Mouse (Mus musculus): ENCODE data around the gene Pls3. TPM values are rescaled to one million over a fixed set of nuclear protein-coding genes. Genes with fewer than 3 reads are reported as not detected.
"Not testable (repeated sequence)": the region's sequence is repeated elsewhere in the genome, so short reads cannot be mapped to it uniquely, and the experiment has no call there.

Gene Pls3
- polyA plus RNA-seq, 1 experiment from 2014 or later, result 61.9 TPM

- ATAC-seq (ENCODE audit: insufficient number of reproducible peaks, insufficient read depth, low FRiP score, low read depth), result no peak
- no peak overlapping the region for H3K27ac ChIP-seq (replicated peaks in 1 of 2; ENCODE audit: control insufficient read depth in 1 of 2, insufficient read depth in 1 of 2, low read depth in 2 of 2, low read length in 2 of 2)
- 78% methylated on average over 2 of the region's 2 CpGs for WGBS
Measured at GRCm38 (mm10) chrX:75777461-75777860, 97.5 kb downstream of the Pls3 start.

GRCm38 (mm10) chrX:75764794-75765328, 110.1 kb downstream of the Pls3 start:
- Histone ChIP-seq H3K4me1 (ENCODE audit: control insufficient read depth in 2 of 2, insufficient read depth in 2 of 2, low read length in 2 of 2) (no peaks in the 10 kb centered on the region), H3K9ac (ENCODE audit: low read length) (peak overlapping the region; percentile 73), H3K9me3 (ENCODE audit: control insufficient read depth, low read length) (no peaks in the 10 kb centered on the region), H3K36me3 (ENCODE audit: control insufficient read depth, insufficient read depth, low read length) (no peaks in the 10 kb centered on the region), H3K4me2 (ENCODE audit: low read length) (peak overlapping the region; percentile 65), H3K27me3 (ENCODE audit: control insufficient read depth, insufficient read depth, low read length) (no peaks in the 10 kb centered on the region), H3K4me3 (ENCODE audit: control insufficient read depth in 1 of 2, insufficient read depth in 1 of 2, low read depth in 1 of 2, low read length in 2 of 2) (peak overlapping the region; percentile 57 to 83), H3K27ac (replicated peaks in 1 of 2; ENCODE audit: control insufficient read depth in 1 of 2, insufficient read depth in 1 of 2, low read depth in 2 of 2, low read length in 2 of 2) (peak overlapping the region; percentile 82 to 95)
- no peak for ATAC-seq (ENCODE audit: insufficient number of reproducible peaks, insufficient read depth, low FRiP score, low read depth)
- 35% methylated on average over 7 of the region's 7 CpGs for WGBS

More at GRCm38 (mm10) chrX:75777461-75777860, 97.5 kb downstream of the Pls3 start:
- H3K9ac ChIP-seq (ENCODE audit: low read length), result no peak overlapping the region
- no peaks in the 10 kb centered on the region for H3K4me1 ChIP-seq (ENCODE audit: control insufficient read depth in 2 of 2, insufficient read depth in 2 of 2, low read length in 2 of 2)
- no peaks in the 10 kb centered on the region for H3K36me3 ChIP-seq (ENCODE audit: control insufficient read depth, insufficient read depth, low read length)
- no peak overlapping the region for H3K4me2 ChIP-seq (ENCODE audit: low read length)
- no peak overlapping the region for H3K4me3 ChIP-seq (ENCODE audit: control insufficient read depth in 1 of 2, insufficient read depth in 1 of 2, low read depth in 1 of 2, low read length in 2 of 2)
- H3K27me3 ChIP-seq (ENCODE audit: control insufficient read depth, insufficient read depth, low read length), result no peaks in the 10 kb centered on the region
- no peaks in the 10 kb centered on the region for H3K9me3 ChIP-seq (ENCODE audit: control insufficient read depth, low read length)

DNA sequence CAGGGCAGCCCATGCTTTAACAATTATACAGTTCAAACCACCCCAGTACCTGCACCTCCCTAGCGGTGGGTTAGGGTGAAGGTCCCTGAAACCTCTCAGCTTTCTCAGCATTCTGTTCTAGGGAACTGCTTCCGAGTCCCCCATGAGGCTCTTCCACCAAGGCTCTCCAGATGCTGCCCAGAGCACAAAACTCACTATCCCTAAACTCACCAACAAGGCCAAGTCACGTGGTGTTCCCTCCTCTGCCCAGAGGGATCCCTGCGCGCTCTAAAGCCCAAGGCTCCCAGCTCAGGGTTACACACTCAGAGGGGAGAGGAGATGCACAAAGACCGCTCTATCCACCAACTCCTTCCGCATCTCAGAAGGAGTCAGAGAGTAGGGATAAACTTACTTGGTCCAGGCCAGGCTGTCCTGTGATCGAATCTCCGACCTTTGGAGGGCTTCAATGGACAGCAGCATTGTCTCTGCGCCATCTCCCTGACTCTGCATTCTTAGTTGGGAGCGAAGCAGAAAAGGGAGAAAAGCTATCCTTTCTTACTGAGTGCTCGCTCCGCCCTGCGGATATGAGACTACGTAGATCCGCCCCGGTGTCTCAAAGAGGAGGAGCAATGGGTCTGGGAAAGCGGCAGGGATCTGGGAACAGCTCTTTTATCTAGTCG, 110.7 kb downstream of the Pls3 start:
- Histone ChIP-seq H3K27me3 (ENCODE audit: control insufficient read depth, insufficient read depth, low read length) (no peaks in the 10 kb centered on the region), H3K4me1 (ENCODE audit: control insufficient read depth in 2 of 2, insufficient read depth in 2 of 2, low read length in 2 of 2) (no peaks in the 10 kb centered on the region), H3K4me3 (ENCODE audit: control insufficient read depth in 1 of 2, insufficient read depth in 1 of 2, low read depth in 1 of 2, low read length in 2 of 2) (peak overlapping the region; percentile 57 to 83), H3K9me3 (ENCODE audit: control insufficient read depth, low read length) (no peaks in the 10 kb centered on the region), H3K27ac (replicated peaks in 1 of 2; ENCODE audit: control insufficient read depth in 1 of 2, insufficient read depth in 1 of 2, low read depth in 2 of 2, low read length in 2 of 2) (peak overlapping the region; percentile 82 to 95), H3K9ac (ENCODE audit: low read length) (peak overlapping the region; percentile 73), H3K4me2 (ENCODE audit: low read length) (peak overlapping the region; percentile 65), H3K36me3 (ENCODE audit: control insufficient read depth, insufficient read depth, low read length) (no peaks in the 10 kb centered on the region)
- 11% methylated on average over 19 of the region's 19 CpGs for WGBS
- peak; percentile 76; the same call in 1 of the 2 replicates for ATAC-seq (ENCODE audit: insufficient number of reproducible peaks, insufficient read depth, low FRiP score, low read depth)

- H3K9ac ChIP-seq (ENCODE audit: low read length); H3K27me3 ChIP-seq (ENCODE audit: control insufficient read depth, insufficient read depth, low read length); H3K4me2 ChIP-seq (ENCODE audit: low read length); H3K4me1 ChIP-seq (ENCODE audit: control insufficient read depth in 2 of 2, insufficient read depth in 2 of 2, low read length in 2 of 2); H3K36me3 ChIP-seq (ENCODE audit: control insufficient read depth, insufficient read depth, low read length); H3K9me3 ChIP-seq (ENCODE audit: control insufficient read depth, low read length); H3K27ac ChIP-seq (replicated peaks in 1 of 2; ENCODE audit: control insufficient read depth in 1 of 2, insufficient read depth in 1 of 2, low read depth in 2 of 2, low read length in 2 of 2); ATAC-seq (ENCODE audit: insufficient number of reproducible peaks, insufficient read depth, low FRiP score, low read depth); H3K4me3 ChIP-seq (ENCODE audit: control insufficient read depth in 1 of 2, insufficient read depth in 1 of 2, low read depth in 1 of 2, low read length in 2 of 2): not testable (repeated sequence)
- 76% methylated on average over 2 of the region's 2 CpGs for WGBS
Measured at GRCm38 (mm10) chrX:75759461-75759860, 115.5 kb downstream of the Pls3 start.

DNA sequence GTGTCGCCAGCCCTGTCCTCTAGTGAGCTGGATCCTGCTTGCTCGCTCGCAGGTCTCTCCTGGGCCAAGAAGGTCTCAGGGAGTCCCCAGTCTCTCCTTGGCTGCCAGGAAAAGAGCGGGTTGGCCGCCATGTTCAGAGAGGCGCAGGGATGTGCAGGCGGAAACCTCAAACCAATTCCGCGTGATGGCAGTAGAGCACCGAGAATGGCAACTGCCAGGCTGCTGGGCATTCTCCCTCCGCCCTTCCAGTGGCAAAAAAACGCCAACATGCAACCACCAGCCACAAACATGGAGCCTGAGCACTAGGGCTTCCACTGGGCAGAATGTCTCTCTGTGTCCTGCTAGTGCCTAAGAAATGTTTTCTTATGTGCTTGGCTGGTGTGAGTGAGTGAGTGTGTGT, 115.9 kb downstream of the Pls3 start:
- H3K27me3 ChIP-seq (ENCODE audit: control insufficient read depth, insufficient read depth, low read length); H3K27ac ChIP-seq (replicated peaks in 1 of 2; ENCODE audit: control insufficient read depth in 1 of 2, insufficient read depth in 1 of 2, low read depth in 2 of 2, low read length in 2 of 2); H3K4me2 ChIP-seq (ENCODE audit: low read length); H3K4me1 ChIP-seq (ENCODE audit: control insufficient read depth in 2 of 2, insufficient read depth in 2 of 2, low read length in 2 of 2); H3K4me3 ChIP-seq (ENCODE audit: control insufficient read depth in 1 of 2, insufficient read depth in 1 of 2, low read depth in 1 of 2, low read length in 2 of 2); H3K9ac ChIP-seq (ENCODE audit: low read length); ATAC-seq (ENCODE audit: insufficient number of reproducible peaks, insufficient read depth, low FRiP score, low read depth); H3K9me3 ChIP-seq (ENCODE audit: control insufficient read depth, low read length); H3K36me3 ChIP-seq (ENCODE audit: control insufficient read depth, insufficient read depth, low read length): not testable (repeated sequence)
- 55% methylated on average over 12 of the region's 12 CpGs for WGBS

- H3K9me3 ChIP-seq (ENCODE audit: control insufficient read depth, low read length); H3K27me3 ChIP-seq (ENCODE audit: control insufficient read depth, insufficient read depth, low read length); H3K4me1 ChIP-seq (ENCODE audit: control insufficient read depth in 2 of 2, insufficient read depth in 2 of 2, low read length in 2 of 2); H3K9ac ChIP-seq (ENCODE audit: low read length); H3K4me2 ChIP-seq (ENCODE audit: low read length); ATAC-seq (ENCODE audit: insufficient number of reproducible peaks, insufficient read depth, low FRiP score, low read depth); H3K27ac ChIP-seq (replicated peaks in 1 of 2; ENCODE audit: control insufficient read depth in 1 of 2, insufficient read depth in 1 of 2, low read depth in 2 of 2, low read length in 2 of 2); H3K36me3 ChIP-seq (ENCODE audit: control insufficient read depth, insufficient read depth, low read length); H3K4me3 ChIP-seq (ENCODE audit: control insufficient read depth in 1 of 2, insufficient read depth in 1 of 2, low read depth in 1 of 2, low read length in 2 of 2): not testable (repeated sequence)
- 72% methylated on average over 11 of the region's 14 CpGs for WGBS
Measured at GRCm38 (mm10) chrX:75757966-75758365, 117.0 kb downstream of the Pls3 start.

DNA sequence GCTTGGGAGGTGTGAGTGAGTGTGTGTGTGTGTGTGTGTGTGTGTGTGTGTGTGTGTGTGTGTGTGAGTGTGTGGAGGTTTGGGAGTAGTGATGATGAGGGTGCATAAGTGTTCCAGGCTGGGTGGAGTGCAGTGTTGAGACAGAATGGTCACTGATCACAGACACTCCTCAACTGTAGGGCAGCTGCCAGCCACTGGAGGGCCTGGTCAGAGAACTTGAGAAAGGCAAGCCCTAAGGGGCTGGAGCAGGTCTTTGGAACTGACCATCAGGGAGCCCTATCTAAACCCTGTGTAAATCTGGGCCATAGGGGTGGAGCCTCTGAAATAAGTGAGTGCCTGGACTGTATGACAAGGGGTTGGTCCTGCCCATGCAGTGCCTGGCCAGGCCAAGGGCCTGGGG, 120.5 kb downstream of the Pls3 start:
- H3K4me2 ChIP-seq (ENCODE audit: low read length); H3K9ac ChIP-seq (ENCODE audit: low read length); ATAC-seq (ENCODE audit: insufficient number of reproducible peaks, insufficient read depth, low FRiP score, low read depth); H3K27me3 ChIP-seq (ENCODE audit: control insufficient read depth, insufficient read depth, low read length); H3K27ac ChIP-seq (replicated peaks in 1 of 2; ENCODE audit: control insufficient read depth in 1 of 2, insufficient read depth in 1 of 2, low read depth in 2 of 2, low read length in 2 of 2); H3K4me1 ChIP-seq (ENCODE audit: control insufficient read depth in 2 of 2, insufficient read depth in 2 of 2, low read length in 2 of 2); H3K4me3 ChIP-seq (ENCODE audit: control insufficient read depth in 1 of 2, insufficient read depth in 1 of 2, low read depth in 1 of 2, low read length in 2 of 2); H3K9me3 ChIP-seq (ENCODE audit: control insufficient read depth, low read length); H3K36me3 ChIP-seq (ENCODE audit: control insufficient read depth, insufficient read depth, low read length): not testable (repeated sequence)

Data from heart, embryonic 14.5 days (tissue).